Mouse (Mus musculus) gastrocnemius, adult 2 months (tissue): Measurements from ENCODE around the gene Fkbp8. TPM values are rescaled to one million over a fixed set of nuclear protein-coding genes. Genes with fewer than 3 reads are reported as not detected.
"Not testable (repeated sequence)": the region's sequence is repeated elsewhere in the genome, so short reads cannot be mapped to it uniquely, and the experiment has no call there.

Experiments
- DNase-seq: peaks from one replicate; pipeline ENCODE4 v3.0.0; 2022
- H3K27ac ChIP-seq: fragments of 200-600 bp; 2 replicates; pipeline ENCODE4 v1.8.1; 2022; ENCODE audit warnings: mild to moderate bottlenecking
- H3K4me3 ChIP-seq: fragments of 200-600 bp; 2 replicates; pipeline ENCODE4 v1.8.1; 2022; ENCODE audit warnings: mild to moderate bottlenecking, moderate library complexity
- CTCF ChIP-seq: fragments of 200-600 bp; IDR thresholded peaks from 2 replicates; pipeline ENCODE4 v1.8.1; 2022; ENCODE audit warnings: antibody characterized with exemption, mild to moderate bottlenecking, moderate library complexity
- intact Hi-C: fragments of 180-260 bp; cut with DNase I; formaldehyde crosslinking; loops from one replicate; pipeline ENCODE4 v1.15.1; 2025
- total RNA-seq, 2 experiments: library from RNA; stranded (reverse); gene quantifications; 2 replicates each; pipeline ENCODE4 v1.2.3; 2021

The Fkbp8 gene
- total RNA-seq, 2 experiments from 2014 or later, result 108 to 112 TPM

DNA sequence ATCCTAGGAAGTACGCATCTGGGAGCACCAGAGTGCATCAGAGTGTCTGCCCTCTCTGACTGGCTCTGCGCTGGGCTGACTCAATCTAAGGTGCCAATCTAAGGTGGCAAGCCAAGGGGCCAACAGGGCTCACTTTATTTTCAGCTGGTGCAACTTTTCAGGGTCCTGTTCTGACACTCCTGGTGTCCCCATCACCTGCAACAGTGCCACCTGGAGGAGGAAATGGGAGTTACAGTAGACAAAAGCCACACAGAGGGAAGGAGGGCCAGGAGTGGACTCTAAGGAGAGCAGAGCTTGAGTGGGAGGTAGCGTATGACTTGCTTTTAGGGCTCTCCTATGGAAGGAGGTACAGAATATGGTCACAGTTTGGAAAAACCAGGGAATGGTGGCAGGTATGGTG lies 22.7 kb upstream of the Fkbp8 start:
- DNase-seq, result peak; percentile 80
- peak overlapping the region; percentile 50 for H3K4me3 ChIP-seq
- intact Hi-C loops, result loop anchor here (1.0 to 5.0 kb wide), 2 partner anchors 122 to 163 kb away; no protein-coding TSS in a partner anchor
- H3K27ac ChIP-seq, result peak overlapping the region; percentile 79
- TF ChIP-seq CTCF, result peak; percentile 94; the same call in 1 of the 2 replicates

DNA sequence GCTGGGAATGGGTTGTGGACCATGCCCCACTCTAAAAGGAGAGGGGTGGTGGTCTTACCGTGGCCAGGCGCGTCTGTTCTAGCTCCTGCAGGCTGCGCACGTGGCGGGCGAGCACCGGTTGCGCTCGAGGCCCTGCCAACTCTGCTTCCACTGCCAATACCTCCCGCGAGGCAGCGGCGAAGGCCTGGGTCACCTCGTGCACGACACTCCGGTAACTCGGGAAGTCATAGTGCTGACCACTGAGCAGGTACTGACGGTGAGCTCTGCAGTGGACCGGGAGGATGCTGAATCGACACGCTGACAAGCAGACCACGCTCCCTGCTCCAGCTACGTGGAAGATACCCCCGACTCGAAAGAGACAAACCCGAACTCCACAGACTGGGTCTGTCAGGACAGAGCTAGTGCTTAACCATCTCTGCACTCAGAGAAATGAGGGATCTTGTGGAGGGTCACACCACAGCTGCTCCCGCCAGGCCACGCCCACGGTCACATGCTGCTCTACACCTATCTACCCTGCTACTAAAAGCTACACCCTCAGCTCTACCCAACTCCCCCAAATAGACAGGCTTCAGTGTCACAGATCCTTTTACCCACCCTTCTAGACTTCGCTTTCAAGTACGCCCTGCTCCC lies 21.7 kb upstream of the Fkbp8 start:
- intact Hi-C loops, result loop anchor here (1.0 to 5.0 kb wide), 2 partner anchors 123 to 164 kb away; no protein-coding TSS in a partner anchor
- TF ChIP-seq CTCF, result no peak

DNA sequence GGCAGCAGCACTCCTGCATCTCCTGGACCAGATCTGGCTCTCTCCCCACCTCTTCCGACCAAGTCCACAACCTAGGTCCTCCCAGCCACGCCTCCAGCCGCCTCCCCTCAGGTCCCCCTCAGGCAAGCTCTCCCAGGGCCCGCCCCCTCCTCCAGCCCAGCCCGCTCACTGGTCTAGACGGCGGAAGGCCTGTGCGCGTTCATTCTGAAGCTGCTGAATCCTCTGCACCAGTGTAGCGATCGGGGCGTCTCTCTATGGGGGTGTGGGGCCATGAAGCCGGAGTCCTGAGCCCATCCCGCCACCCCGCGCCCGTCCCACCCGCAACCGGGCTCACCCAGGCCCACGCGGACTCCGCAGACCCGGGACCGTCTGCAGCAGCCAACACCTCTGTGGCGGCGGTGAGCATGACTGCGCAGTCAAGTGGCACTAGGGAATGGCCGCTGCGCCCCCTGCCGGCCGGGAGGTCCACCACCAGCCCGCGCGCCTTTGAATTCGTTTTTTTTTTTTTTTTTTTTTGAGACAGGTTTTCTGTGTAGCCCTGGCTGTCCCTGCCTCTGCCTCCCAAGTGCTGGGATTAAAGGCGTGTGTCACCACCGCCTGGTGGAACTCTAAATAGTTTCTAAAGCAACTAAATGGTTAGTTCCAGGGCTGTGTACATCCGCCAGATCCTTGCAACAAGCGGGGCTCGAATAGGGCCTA lies 21.0 kb upstream of the Fkbp8 start, which contains the start of gene Rex1bd:
TSS of gene Rex1bd (minus strand) at position 425 of the 699 bp plus-strand sequence.
- H3K27ac ChIP-seq, result peak within 1 kb of the TSS; percentile 99
- DNase-seq, result peak; percentile 95
- peak; percentile 90 for TF ChIP-seq CTCF
- intact Hi-C loops, result loop anchor here (5.0 kb wide), 1 partner anchor 164 kb away; no protein-coding TSS in a partner anchor
- peak within 1 kb of the TSS; percentile 89 for H3K4me3 ChIP-seq

More for the DNA sequence above, 21.7 kb upstream of the Fkbp8 start:
- DNase-seq, result peak; percentile 55
- H3K4me3 ChIP-seq, result peak overlapping the region; percentile 89
- H3K27ac ChIP-seq, result peak overlapping the region; percentile 99

DNA sequence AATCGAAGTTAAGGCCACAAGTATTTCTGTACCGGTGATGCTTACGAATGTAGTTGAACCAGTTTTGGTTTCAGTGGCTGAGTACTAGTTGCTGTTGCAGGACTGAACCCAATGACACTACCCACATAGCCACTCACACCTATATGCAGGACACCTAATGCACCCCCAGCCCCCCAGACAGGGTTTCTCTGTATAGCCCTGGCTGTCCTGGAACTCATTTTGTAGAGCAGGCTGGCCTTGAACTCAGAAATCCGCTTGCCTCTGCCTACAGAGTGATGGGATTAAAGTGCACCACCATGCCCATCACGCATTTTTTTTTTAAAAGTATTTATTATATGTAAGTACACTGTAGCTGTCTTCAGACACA lies 20.5 kb upstream of the Fkbp8 start:
- peak overlapping the region; percentile 89 for H3K4me3 ChIP-seq
- TF ChIP-seq CTCF, result no peak
- no peak for DNase-seq
- intact Hi-C loops, result loop anchor here (5.0 kb wide), 1 partner anchor 165 kb away; no protein-coding TSS in a partner anchor
- H3K27ac ChIP-seq, result peak overlapping the region; percentile 99

DNA sequence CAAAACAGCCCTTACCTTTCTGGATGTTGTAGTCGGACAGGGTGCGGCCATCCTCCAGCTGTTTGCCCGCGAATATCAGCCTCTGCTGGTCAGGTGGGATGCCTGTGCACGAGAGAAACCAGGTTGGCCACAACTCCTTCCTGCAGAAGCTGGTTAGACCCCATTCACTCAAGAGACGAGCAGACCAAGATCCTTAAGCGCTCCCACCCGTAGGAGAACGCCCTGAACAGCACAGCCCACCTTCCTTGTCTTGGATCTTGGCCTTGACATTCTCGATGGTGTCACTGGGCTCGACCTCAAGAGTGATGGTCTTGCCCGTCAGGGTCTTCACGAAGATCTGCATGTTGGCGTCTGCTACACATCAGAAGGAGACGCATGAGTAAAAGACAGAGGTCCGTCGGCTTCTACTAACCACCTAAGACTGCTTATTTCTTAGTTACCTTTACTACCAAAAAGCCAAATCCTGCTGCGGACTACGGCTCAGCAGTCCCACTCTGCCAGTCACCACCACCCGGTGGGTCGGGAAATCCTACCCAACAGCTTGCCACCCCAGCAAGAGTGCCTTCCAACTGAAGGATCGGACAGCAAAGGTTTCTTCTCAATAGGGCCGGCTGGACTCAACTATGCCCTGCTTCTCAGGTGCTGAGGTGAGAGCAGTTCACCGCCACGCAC lies 18.1 kb upstream of the Fkbp8 start:
- intact Hi-C loops, result loop anchor here (5.0 kb wide), 1 partner anchor 167 kb away; no protein-coding TSS in a partner anchor
- Histone ChIP-seq H3K4me3 (peak overlapping the region; percentile 74), H3K27ac (peak overlapping the region; percentile 98)
- no peak for TF ChIP-seq CTCF
- DNase-seq, result no peak

DNA sequence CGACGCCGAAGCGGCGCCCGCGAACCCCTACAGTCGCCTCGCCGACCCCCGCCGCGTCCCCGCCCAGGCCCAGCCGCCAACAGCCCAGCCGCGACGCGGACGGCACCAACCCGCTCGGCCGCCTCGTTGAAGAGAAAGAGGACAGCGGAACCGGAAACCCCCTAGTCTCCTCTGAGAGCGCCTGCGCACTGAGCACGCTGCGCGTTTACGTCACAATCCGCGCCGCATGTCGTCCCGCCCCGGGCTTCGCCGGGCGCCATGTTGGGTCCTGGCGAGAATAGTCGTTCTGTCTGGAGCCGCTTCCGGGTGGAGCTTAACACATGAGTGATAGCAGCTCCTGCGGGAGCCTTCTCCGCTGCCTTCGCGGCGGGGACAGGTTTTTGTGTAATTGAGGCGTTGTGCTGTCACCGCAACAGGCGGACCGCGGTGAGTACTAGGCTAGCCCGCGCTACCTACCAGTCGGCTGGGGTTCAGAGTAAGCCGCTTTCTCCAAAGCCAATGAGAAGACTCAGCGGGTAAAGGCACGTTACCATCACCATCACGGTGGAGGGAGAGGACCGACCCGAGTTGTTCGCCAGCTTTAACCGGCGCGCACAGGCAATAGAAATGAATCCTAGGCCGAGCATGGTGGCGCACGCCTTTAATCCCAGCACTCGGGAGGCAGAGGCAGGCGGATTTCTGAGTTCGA lies 17.2 kb upstream of the Fkbp8 start, which contains the start of gene Uba52:
TSS of gene Uba52 (minus strand) at position 574 of the 688 bp plus-strand sequence.
- peak; percentile 98 for DNase-seq
- H3K4me3 ChIP-seq, result peak within 1 kb of the TSS; percentile 74
- TF ChIP-seq CTCF, result no peak
- peak within 1 kb of the TSS; percentile 98 for H3K27ac ChIP-seq
- intact Hi-C loops, result no loop called here

DNA sequence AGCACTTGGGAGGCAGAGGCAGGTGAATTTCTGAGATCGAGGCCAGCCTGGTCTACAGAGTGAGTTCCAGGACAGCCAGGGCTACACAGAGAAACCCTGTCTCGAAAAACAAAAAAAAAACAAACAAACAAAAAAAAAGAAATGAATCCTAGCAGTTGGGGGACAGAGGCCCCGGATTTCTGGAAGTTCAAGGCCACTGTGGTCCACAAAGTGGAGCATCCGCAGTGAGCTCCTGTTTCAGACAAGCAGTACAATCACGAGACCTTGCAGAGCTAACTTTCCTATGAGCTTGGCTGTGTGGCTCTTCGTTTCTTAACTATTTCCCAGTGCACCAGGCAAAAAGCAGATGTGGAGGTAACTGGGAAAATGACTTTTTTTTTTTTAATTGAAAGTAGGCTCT lies 16.4 kb upstream of the Fkbp8 start:
- peak overlapping the region; percentile 98 for H3K27ac ChIP-seq
- DNase-seq, intact Hi-C loops: not testable (repeated sequence)
- H3K4me3 ChIP-seq, result peak overlapping the region; percentile 74

DNA sequence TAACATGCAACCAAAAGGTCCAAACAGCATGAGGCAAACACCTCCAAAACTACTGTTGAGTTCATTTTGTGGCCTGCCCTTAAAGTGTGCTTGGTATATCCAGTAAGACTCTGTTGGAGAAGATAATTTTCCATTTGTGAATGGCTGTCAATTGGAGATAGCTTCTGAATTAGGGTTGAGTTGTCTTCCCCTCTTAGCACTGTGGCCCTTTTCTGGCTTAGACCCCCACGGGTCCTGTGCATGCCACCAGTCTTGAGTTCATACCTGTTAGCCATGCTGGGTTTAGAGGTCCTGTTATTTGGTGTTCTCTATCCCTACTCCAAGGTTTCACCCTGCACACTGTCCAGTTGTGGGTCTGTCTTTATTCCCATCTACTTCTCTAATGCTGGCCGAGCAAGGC lies 15.8 kb upstream of the Fkbp8 start:
- TF ChIP-seq CTCF, result no peak
- intact Hi-C loops, result no loop called here
- DNase-seq, result no peak
- H3K27ac ChIP-seq, result no peak overlapping the region
- peak overlapping the region; percentile 74 for H3K4me3 ChIP-seq

DNA sequence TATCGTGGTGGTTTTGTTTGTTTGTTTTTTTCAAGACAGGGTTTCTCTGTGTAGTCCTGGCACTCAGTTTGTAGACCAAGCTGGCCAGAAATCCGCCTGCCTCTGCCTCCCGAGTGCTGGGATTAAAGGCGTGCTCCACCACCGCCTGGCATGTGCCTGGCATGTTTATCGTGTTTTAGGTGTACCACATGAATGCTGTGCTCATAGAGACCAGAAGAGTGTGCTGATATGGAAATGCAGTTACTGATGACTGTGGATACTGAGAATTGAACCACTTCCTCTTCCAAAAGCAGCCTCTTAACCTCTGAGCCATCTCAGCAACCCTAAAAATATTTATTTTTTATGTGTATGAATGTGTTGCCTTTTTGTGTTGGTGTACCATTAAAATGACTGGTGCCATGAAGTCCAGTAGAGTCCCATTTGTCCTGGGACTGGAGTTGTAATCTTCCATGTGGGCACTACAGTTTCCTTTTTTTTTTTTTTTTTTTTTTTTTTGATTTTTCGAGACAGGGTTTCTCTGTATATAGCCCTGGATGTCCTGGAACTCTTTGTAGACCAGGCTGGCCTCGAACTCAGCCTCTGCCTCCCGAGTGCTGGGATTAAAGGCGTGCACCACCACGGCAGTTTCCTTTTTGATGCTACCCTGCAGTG lies 15.1 kb upstream of the Fkbp8 start:
- intact Hi-C loops, result no loop called here
- TF ChIP-seq CTCF, result no peak
- DNase-seq, result no peak
- Histone ChIP-seq H3K27ac (no peak overlapping the region), H3K4me3 (no peak overlapping the region)

DNA sequence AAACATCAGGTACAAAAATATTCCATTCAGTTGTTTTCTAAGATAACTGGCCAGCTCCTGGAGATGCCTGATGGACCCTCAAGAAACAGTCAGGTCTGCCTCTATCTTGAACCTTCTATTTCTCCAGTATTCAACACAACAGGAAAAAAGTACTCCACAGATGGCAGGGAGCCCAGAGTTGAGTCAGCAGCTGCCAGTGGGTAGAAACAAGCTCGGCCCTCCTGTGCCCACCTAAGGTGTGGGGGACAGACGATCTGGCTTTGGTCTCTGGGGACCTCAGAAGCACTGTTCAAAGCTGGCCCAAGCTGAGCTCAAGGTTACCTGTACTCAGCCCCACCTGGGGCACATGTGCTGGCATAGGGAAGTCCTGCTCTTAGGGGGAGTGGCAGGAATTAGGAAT lies 14.1 kb upstream of the Fkbp8 start:
- H3K4me3 ChIP-seq, result no peak overlapping the region
- no peak overlapping the region for H3K27ac ChIP-seq
- intact Hi-C loops, result no loop called here
- DNase-seq, result peak; percentile 39
- no peak for TF ChIP-seq CTCF

DNA sequence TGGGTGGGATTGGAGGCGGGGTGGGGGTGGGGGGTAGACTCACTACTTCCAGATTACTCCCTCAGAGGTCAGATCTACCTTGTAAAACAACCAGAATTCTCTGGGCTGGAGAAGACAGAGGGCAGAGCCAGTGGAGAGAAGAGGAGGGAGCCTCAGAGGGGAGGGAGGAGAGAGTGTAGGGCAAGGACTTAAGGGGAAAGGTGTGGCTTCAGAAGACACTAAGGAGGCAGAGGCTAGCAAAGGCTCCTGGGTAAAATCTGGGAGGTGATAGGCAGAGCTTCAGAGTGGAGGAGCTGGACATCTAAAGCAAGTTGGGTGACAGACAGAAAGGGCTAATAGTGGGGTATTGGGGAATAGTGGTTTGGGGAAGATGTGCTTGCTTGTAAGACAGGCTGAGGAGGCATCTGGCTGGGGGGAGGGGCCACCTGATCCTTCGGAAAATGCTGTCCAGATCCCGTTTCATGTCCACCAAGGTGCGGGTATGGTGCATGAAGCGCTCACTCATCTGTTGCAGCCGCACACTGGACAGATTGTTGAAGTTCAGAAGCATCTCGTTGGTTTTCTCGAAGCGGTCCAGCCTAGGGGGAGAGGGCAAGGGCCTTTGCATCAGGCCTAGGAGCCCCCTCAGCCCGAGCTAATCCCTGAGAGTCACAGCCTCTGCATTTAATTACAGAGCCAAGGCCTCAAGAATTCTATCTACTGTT lies 9.4 kb upstream of the Fkbp8 start:
- Histone ChIP-seq H3K27ac (no peak overlapping the region), H3K4me3 (no peak overlapping the region)
- intact Hi-C loops, result no loop called here
- no peak for DNase-seq
- TF ChIP-seq CTCF, result no peak
